Mouse (Mus musculus): Measurements from ENCODE around the gene 1110032A03Rik.

DNA sequence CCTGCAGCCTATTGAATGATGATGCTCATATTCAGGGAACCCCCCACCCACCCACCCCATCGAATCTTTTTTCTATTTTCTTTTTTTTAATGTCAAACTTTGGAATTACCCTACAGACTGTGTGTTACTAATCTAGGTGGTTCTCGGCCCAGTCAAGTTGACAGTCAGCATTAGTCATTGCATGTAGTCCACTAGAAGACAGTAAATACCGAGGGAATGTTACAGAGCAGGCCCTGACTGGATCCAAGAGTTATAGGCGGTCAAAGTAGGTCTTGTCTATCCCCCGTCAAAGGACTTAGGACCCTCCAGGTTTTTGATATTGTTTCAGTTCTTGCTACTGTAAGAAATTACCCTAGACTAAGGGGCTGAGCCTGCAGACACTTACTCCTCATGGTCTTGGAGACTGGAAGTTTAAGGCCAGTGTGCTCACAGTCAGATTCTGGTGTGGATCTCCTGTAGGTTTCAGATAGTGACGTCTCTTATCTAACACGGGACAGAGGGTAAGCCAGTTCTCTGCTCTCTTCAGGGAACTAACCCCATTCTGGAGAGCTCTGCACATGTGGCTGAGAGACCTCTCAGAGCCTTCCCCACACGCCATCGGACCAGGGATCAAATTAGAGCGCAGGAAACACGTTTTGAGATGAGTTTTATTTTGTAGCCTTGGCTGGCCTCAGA is 48.6 kb upstream of the 1110032A03Rik start:
- TF ChIP-seq POLR2A (IDR thresholded peaks at IDR 0.05; ENCODE audit: borderline replicate concordance, extremely low read depth, insufficient read depth, insufficient read length, poor library complexity, severe bottlenecking) = no peak
- TF ChIP-seq CTCF (IDR thresholded peaks at IDR 0.05; ENCODE audit: borderline replicate concordance, extremely low read depth, insufficient read depth, insufficient read length) = no peak
